Mouse (Mus musculus): ENCODE data around the gene Plekhh3. TPM values are rescaled to one million over a fixed set of nuclear protein-coding genes. Genes with fewer than 3 reads are reported as not detected.

The Plekhh3 gene
- polyA plus RNA-seq, 1 experiment from 2014 or later, result 23.8 TPM

DNA sequence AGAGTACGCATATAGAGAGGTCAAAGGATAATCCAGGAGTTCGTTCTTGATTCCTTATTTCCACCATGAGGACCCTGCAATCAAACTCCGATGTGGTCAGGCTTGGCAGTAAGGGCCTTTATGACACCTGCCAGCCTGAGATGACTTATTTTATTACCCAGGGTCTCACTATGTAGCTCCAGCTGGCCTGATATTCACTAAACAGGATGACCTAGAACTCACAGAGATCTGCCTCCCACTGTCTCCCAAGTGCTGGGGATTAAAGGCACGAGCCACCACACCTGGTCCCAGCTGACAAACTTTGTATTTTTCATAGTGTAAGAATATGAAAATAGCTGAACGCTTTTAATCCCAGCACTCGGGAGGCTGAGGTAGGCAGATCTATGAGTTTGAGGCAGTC is 16.0 kb downstream of the Plekhh3 start:
- ATAC-seq (ENCODE audit: low FRiP score, low TSS enrichment), result no peak
- WGBS, result 65% methylated on average over 6 of the region's 6 CpGs
- Histone ChIP-seq H3K27ac (replicated peaks) (no peak overlapping the region), H3K4me1 (replicated peaks; ENCODE audit: control insufficient read depth, insufficient read depth) (no peaks in the 10 kb centered on the region; the same call in 1 of the 2 replicates), H3K27me3 (ENCODE audit: control insufficient read depth, insufficient read depth, low read length) (no peaks in the 10 kb centered on the region), H3K4me3 (ENCODE audit: low read depth, low read length) (no peak overlapping the region), H3K36me3 (ENCODE audit: control insufficient read depth, insufficient read depth, low read length) (no peaks in the 10 kb centered on the region), H3K9ac (ENCODE audit: low read length) (no peak overlapping the region), H3K4me2 (replicated peaks; ENCODE audit: low read depth) (no peak overlapping the region), H3K9me3 (ENCODE audit: control insufficient read depth, low read length) (no peaks in the 10 kb centered on the region)
- no peak for DNase-seq (ENCODE audit: low spot score)
- TF ChIP-seq CTCF (IDR thresholded peaks at IDR 0.05; ENCODE audit: low read depth) (no peak), EP300 (optimal IDR thresholded peaks at IDR 0.05) (no peak)

- no peak for TF ChIP-seq EP300 (optimal IDR thresholded peaks at IDR 0.05)
- no peak for TF ChIP-seq CTCF (IDR thresholded peaks at IDR 0.05; ENCODE audit: low read depth)
- H3K4me1 ChIP-seq (replicated peaks; ENCODE audit: control insufficient read depth, insufficient read depth), result no peaks in the 10 kb centered on the region; the same call in 1 of the 2 replicates
- no peaks in the 10 kb centered on the region for H3K27me3 ChIP-seq (ENCODE audit: control insufficient read depth, insufficient read depth, low read length)
- ATAC-seq (ENCODE audit: low FRiP score, low TSS enrichment) (no peak), DNase-seq (ENCODE audit: low spot score) (no peak)
- H3K36me3 ChIP-seq (ENCODE audit: control insufficient read depth, insufficient read depth, low read length), result no peaks in the 10 kb centered on the region
- H3K4me2 ChIP-seq (replicated peaks; ENCODE audit: low read depth), result no peak overlapping the region
- no peak overlapping the region for H3K27ac ChIP-seq (replicated peaks)
- no peaks in the 10 kb centered on the region for H3K9me3 ChIP-seq (ENCODE audit: control insufficient read depth, low read length)
- no peak overlapping the region for H3K4me3 ChIP-seq (ENCODE audit: low read depth, low read length)
- no peak overlapping the region for H3K9ac ChIP-seq (ENCODE audit: low read length)
These were observed 16.5 kb downstream of the Plekhh3 start for GRCm38 (mm10) chr11:101154648-101155047.

GRCm38 (mm10) chr11:101152825-101153224 is 18.3 kb downstream of the Plekhh3 start:
- Histone ChIP-seq H3K4me1 (replicated peaks; ENCODE audit: control insufficient read depth, insufficient read depth) (peaks cover 6% of the 10 kb centered on the region; the same call in 1 of the 2 replicates), H3K9ac (ENCODE audit: low read length) (no peak overlapping the region), H3K4me2 (replicated peaks; ENCODE audit: low read depth) (no peak overlapping the region), H3K27ac (replicated peaks) (no peak overlapping the region), H3K27me3 (ENCODE audit: control insufficient read depth, insufficient read depth, low read length) (no peaks in the 10 kb centered on the region), H3K9me3 (ENCODE audit: control insufficient read depth, low read length) (no peaks in the 10 kb centered on the region), H3K36me3 (ENCODE audit: control insufficient read depth, insufficient read depth, low read length) (no peaks in the 10 kb centered on the region), H3K4me3 (ENCODE audit: low read depth, low read length) (no peak overlapping the region)
- no peak for DNase-seq (ENCODE audit: low spot score)
- no peak for TF ChIP-seq CTCF (IDR thresholded peaks at IDR 0.05; ENCODE audit: low read depth)
- no peak for TF ChIP-seq EP300 (optimal IDR thresholded peaks at IDR 0.05)
- WGBS, result 63% methylated on average over 1 of the region's 1 CpGs
- ATAC-seq (ENCODE audit: low FRiP score, low TSS enrichment), result peak; percentile 45

DNA sequence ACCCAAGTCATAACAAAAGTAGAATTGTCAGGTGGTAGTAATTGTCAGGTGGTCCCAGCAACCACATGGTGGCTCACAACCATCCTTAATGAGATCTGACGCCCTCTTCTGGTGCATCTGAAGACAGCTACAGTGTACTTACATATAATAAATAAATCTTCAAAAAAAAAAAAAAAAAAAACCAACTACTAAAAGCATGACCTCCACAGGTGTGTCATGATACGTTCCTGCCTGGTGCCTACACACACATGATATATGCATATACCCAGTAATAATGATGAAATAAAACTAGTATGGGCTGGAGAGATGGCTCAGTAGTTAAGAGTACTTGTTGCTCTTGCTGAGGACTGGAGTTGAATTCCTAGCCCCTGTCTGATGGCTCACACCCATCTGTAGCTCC is 20.1 kb downstream of the Plekhh3 start:
- WGBS, result 51% methylated on average over 2 of the region's 2 CpGs
- H3K27me3 ChIP-seq (ENCODE audit: control insufficient read depth, insufficient read depth, low read length), result no peaks in the 10 kb centered on the region
- TF ChIP-seq EP300 (optimal IDR thresholded peaks at IDR 0.05), result no peak
- TF ChIP-seq CTCF (IDR thresholded peaks at IDR 0.05; ENCODE audit: low read depth), result peak; percentile 6; the same call in 1 of the 2 replicates

GRCm38 (mm10) chr11:101149178-101150105 is 21.7 kb downstream of the Plekhh3 start:
- H3K4me3 ChIP-seq (ENCODE audit: low read depth, low read length), result no peak overlapping the region
- H3K27me3 ChIP-seq (ENCODE audit: control insufficient read depth, insufficient read depth, low read length), result no peaks in the 10 kb centered on the region
- peak overlapping the region; percentile 47; the same call in 1 of the 2 replicates for H3K9ac ChIP-seq (ENCODE audit: low read length)
- 0 out of 2 replicates have a peak, but pooled peaks cover 6% of the 10 kb centered on the region for H3K4me1 ChIP-seq (replicated peaks; ENCODE audit: control insufficient read depth, insufficient read depth)
- WGBS, result 9% methylated on average over 9 of the region's 9 CpGs
- H3K9me3 ChIP-seq (ENCODE audit: control insufficient read depth, low read length), result no peaks in the 10 kb centered on the region
- DNase-seq (ENCODE audit: low spot score) (no peak), ATAC-seq (ENCODE audit: low FRiP score, low TSS enrichment) (peak; percentile 36; the same call in 1 of the 2 replicates)
- TF ChIP-seq CTCF (IDR thresholded peaks at IDR 0.05; ENCODE audit: low read depth) (no peak), EP300 (optimal IDR thresholded peaks at IDR 0.05) (no peak)
- H3K27ac ChIP-seq (replicated peaks), result peak overlapping the region; percentile 81
- no peaks in the 10 kb centered on the region for H3K36me3 ChIP-seq (ENCODE audit: control insufficient read depth, insufficient read depth, low read length)
- no peak overlapping the region for H3K4me2 ChIP-seq (replicated peaks; ENCODE audit: low read depth)

More for the DNA sequence above, 20.1 kb downstream of the Plekhh3 start:
- Histone ChIP-seq H3K4me2 (replicated peaks; ENCODE audit: low read depth) (no peak overlapping the region), H3K9me3 (ENCODE audit: control insufficient read depth, low read length) (no peaks in the 10 kb centered on the region), H3K36me3 (ENCODE audit: control insufficient read depth, insufficient read depth, low read length) (no peaks in the 10 kb centered on the region), H3K4me3 (ENCODE audit: low read depth, low read length) (no peak overlapping the region), H3K4me1 (replicated peaks; ENCODE audit: control insufficient read depth, insufficient read depth) (peaks cover 6% of the 10 kb centered on the region; the same call in 1 of the 2 replicates), H3K27ac (replicated peaks) (no peak overlapping the region), H3K9ac (ENCODE audit: low read length) (no peak overlapping the region)
- DNase-seq (ENCODE audit: low spot score), result no peak
- no peak for ATAC-seq (ENCODE audit: low FRiP score, low TSS enrichment)

GRCm38 (mm10) chr11:101148751-101149150 is 22.4 kb downstream of the Plekhh3 start:
- ATAC-seq (ENCODE audit: low FRiP score, low TSS enrichment) (no peak), DNase-seq (ENCODE audit: low spot score) (no peak)
- Histone ChIP-seq H3K9ac (ENCODE audit: low read length) (no peak overlapping the region), H3K4me1 (replicated peaks; ENCODE audit: control insufficient read depth, insufficient read depth) (0 out of 2 replicates have a peak, but pooled peaks cover 6% of the 10 kb centered on the region), H3K4me2 (replicated peaks; ENCODE audit: low read depth) (no peak overlapping the region), H3K4me3 (ENCODE audit: low read depth, low read length) (no peak overlapping the region), H3K9me3 (ENCODE audit: control insufficient read depth, low read length) (no peaks in the 10 kb centered on the region), H3K27me3 (ENCODE audit: control insufficient read depth, insufficient read depth, low read length) (no peaks in the 10 kb centered on the region), H3K36me3 (ENCODE audit: control insufficient read depth, insufficient read depth, low read length) (no peaks in the 10 kb centered on the region), H3K27ac (replicated peaks) (peak overlapping the region; percentile 81)
- 63% methylated on average over 10 of the region's 10 CpGs for WGBS
- no peak for TF ChIP-seq CTCF (IDR thresholded peaks at IDR 0.05; ENCODE audit: low read depth)
- no peak for TF ChIP-seq EP300 (optimal IDR thresholded peaks at IDR 0.05)

All from stomach, postnatal 0 days (tissue).